Mouse (Mus musculus) lung, postnatal 36 days (tissue): ENCODE measurements around the gene Ces5a.
"Not testable (repeated sequence)": the region's sequence is repeated elsewhere in the genome, so short reads cannot be mapped to it uniquely, and the experiment has no call there.

Experiments used
- DNase-seq: peaks from one replicate; pipeline ENCODE4 v3.0.0; 2022; ENCODE audit warnings: mixed read lengths

Ces5a gene

GRCm38 (mm10) chr8:93535730-93536129 is at the start of gene Ces5a:
Ces5a (minus strand) TSS chr8:93535830.
- no peak for DNase-seq

GRCm38 (mm10) chr8:93572841-93573240 is 37.2 kb upstream of the Ces5a start:
- no peak for DNase-seq

GRCm38 (mm10) chr8:93572095-93572501 is 36.5 kb upstream of the Ces5a start:
- DNase-seq: no peak

GRCm38 (mm10) chr8:93571369-93571985 is 35.8 kb upstream of the Ces5a start:
- peak; percentile 71 for DNase-seq

GRCm38 (mm10) chr8:93570186-93570530 is 34.5 kb upstream of the Ces5a start:
- no peak for DNase-seq

GRCm38 (mm10) chr8:93569311-93570185 is 33.9 kb upstream of the Ces5a start:
- peak; percentile 68 for DNase-seq

GRCm38 (mm10) chr8:93568666-93569065 is 33.0 kb upstream of the Ces5a start:
- DNase-seq: no peak

- DNase-seq: no peak
These were observed 31.5 kb upstream of the Ces5a start for GRCm38 (mm10) chr8:93567086-93567485.

- no peak for DNase-seq
These were observed 29.0 kb upstream of the Ces5a start for GRCm38 (mm10) chr8:93564634-93565033.

- no peak for DNase-seq
These were observed 27.9 kb upstream of the Ces5a start for GRCm38 (mm10) chr8:93563551-93563950.

- no peak for DNase-seq
These were observed 27.1 kb upstream of the Ces5a start for GRCm38 (mm10) chr8:93562557-93563210.

- DNase-seq: no peak
These were observed 25.6 kb upstream of the Ces5a start for GRCm38 (mm10) chr8:93561271-93561670.

GRCm38 (mm10) chr8:93559696-93560095 is 24.1 kb upstream of the Ces5a start:
- DNase-seq: no peak

- DNase-seq: no peak
These were observed 33.0 kb downstream of the Ces5a start for GRCm38 (mm10) chr8:93502634-93503033.

- peak; percentile 4 for DNase-seq
These were observed 36.2 kb downstream of the Ces5a start for GRCm38 (mm10) chr8:93499437-93499836.

- DNase-seq: peak; percentile 63
These were observed 40.3 kb downstream of the Ces5a start for GRCm38 (mm10) chr8:93495330-93495729.

GRCm38 (mm10) chr8:93488743-93489142 is 46.9 kb downstream of the Ces5a start:
- no peak for DNase-seq

GRCm38 (mm10) chr8:93478211-93478610 is 57.4 kb downstream of the Ces5a start:
- no peak for DNase-seq

GRCm38 (mm10) chr8:93469733-93470132 is 65.9 kb downstream of the Ces5a start:
- DNase-seq: not testable (repeated sequence)

GRCm38 (mm10) chr8:93454258-93454877 is 81.3 kb downstream of the Ces5a start:
- no peak for DNase-seq
